Mouse (Mus musculus) stomach, postnatal 0 days (tissue): ENCODE data around the gene Acvrl1.

Source experiments
- CTCF ChIP-seq: IDR thresholded peaks from 2 replicates; pipeline ENCODE4 v1.5.1; 2016; ENCODE audit warnings: antibody characterized with exemption, low read depth, mild to moderate bottlenecking, moderate library complexity
- EP300 ChIP-seq: optimal IDR thresholded peaks from 2 replicates; pipeline ENCODE3; 2016; ENCODE audit warnings: antibody characterized with exemption

GRCm38 (mm10) chr15:101125561-101125960 is 2.8 kb upstream of the Acvrl1 start:
- TF ChIP-seq EP300 (no peak), CTCF (no peak)
